Mouse (Mus musculus) embryo, embryonic 11 days (tissue): ENCODE measurements at regions not wholly inside any gene's neighbourhood (a gene's known extent, or its start where the extent isn't known, plus 50 kb on each side); places are given as distances from the start of the nearest gene placed in this dataset.
"Not testable (repeated sequence)": the region's sequence is repeated elsewhere in the genome, so short reads cannot be mapped to it uniquely, and the experiment has no call there.

Experiments
- DNase-seq: peaks from one replicate; pipeline ENCODE4 v3.0.0-alpha.2; 2015

DNA sequence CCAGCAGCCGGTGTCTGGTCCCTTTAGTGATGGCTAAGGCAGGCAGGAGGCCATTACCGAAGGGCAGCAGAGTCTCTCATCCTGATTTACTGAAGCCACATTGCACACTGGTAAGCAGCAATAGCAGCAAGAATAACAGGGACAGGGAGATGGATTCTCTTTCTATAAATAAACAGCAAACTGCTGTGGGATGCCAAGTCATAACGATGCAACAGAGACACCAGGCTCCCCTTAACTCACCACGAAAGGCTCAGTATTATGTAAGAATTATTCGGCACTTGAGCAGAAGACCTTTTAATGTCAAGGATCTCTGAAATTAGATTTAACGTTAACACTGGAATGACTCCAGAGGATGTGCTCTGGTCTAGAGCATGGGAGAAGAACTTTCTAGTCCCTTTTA is 202.1 kb downstream of the Ddx10 start:
- DNase-seq = no peak

DNA sequence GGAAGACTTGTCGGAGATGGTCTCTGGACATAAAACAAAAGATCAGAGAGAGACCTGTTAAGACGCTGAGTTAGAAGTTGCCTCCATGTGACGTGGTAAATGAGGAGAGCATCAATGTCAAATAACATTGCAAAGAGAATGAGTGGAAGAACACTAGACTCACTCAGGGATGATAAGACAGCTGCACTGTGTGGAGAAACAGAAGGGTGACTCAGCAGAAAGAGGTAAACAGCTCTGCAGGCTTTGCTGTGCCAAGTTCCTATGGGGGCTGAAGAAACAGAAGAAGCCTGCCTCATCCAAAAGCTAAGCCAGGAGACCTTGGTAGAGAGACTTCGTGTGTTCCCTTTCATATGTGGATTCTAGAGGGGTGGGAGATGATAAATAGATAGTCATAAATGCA is 214.1 kb downstream of the Ddx10 start:
- DNase-seq = no peak

DNA sequence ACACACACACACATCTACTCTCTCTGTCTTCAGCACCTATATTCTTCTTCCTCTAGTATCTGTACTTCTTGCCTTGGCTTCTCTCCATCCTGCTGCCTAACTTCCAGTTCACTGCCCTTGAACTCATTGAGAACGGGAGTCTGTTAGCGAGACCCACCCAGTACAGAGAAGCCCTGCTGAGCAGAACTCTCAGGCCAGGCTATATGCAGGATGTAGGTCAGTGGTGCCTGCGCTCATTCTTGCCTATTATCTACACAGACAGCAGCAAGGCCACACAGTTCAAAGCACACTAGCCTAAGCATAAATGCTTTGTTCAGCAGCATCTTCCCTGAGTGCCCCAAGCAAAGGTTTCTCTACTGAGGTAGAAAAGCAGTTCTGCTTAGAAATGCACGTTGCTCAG is 225.8 kb downstream of the Ddx10 start:
- DNase-seq = no peak

DNA sequence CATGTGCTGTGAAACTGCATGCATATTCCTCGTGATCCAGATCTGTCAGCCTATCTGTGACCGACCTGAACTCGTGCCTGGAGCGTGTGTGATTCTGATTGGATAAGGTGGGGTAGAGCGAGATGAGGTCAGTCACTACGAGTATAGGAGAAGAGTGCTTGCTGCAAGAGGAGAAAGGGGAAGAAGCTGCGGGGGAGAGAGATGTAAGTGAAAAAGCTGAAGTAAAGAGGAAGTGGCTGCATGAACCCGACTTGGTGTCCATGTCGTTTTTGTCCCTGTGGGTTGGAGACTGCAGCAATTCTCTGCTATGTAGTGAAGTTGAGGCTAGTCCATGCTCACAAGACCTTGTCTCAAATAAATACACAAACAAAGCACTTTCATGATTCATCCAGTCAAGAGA is 237.1 kb downstream of the Ddx10 start:
- no peak for DNase-seq

DNA sequence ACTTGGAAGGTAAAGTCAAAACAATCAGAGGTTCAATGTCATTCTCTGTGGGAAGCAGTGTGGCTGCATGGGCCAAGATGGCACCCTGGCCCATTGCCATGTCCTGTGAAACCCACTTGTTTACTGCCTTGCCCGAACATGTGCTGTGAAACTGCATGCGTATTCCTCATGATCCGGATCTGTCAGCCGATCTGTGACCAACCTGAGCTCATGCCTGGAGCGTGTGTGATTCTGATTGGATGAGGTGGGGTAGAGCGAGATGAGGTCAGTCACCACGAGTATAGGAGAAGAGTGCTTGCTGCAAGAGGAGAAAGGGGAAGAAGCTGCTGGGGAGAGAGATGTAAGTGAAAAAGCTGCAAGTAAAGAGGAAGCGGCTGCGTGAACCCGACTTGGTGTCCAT is 240.5 kb downstream of the Ddx10 start:
- DNase-seq = no peak

DNA sequence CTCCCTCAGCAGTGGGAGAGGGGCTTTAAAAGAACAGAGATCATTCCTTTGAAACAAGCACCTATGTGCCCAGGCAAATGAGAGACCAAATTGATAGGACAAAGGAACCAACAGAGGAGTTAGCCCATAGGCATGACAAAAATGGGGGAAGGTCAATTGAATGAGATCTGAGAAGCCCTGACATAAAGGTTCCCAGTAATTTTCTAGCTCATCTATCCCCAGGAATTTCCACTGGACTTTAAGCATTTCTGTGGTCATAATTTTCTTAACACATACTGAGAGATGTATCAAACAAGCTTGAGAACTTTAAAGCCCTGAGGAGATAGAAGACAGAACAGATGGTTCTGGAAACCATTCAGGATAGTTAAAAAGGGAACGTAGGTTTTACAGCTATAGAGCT is 241.8 kb downstream of the Ddx10 start:
- DNase-seq = no peak

DNA sequence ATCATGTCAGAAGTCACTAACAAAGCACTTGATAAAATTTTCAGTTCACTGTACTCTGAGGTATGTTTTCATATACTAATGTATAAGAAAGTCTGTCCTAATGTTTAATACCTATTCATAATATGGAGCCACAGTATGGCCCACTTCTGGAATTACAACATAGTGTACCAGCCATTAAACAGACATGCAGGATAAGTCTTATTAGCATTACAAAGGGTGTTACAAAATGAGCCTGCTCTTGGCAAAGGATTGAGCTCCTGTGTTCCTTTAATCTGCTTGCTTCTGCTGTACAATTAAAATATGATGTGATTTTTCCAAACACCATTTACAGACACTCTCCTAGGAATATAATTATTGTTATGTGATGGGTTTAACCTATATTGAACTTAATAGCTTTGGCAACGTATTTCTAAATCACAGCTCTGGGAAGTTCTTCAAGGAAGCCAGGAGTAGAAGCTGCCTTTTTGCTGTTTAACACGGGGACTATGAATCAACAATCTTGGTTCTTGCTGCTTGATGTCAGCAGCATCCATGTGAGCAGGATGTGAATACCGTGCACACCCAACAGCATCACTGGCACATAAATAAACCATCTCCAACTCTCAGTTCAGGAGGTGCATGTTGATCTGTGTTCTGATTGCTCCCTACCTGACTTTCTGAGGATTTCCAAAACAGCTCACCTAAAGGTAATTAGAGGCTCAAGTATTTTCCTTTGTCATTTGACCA is 243.4 kb downstream of the Ddx10 start:
- DNase-seq = no peak

DNA sequence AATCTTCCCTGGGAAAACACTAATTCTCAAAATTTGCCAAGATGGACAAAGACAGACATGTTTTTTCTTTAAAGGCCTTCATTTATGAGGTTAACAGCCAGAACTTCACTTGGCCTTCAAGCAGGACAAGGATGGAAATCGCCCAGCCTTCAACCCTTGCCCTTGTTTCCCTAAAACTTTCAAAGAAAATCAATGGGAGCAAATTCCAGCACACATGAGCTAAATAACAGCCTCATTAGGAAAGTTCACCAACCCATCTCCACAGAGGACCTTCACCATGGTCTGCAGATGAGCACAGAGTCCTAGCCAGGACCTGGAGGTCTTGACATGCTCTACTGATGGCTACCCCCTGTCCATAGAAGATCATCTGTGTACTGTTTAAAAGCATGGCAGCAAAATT is 271.8 kb downstream of the Ddx10 start:
- DNase-seq = no peak

DNA sequence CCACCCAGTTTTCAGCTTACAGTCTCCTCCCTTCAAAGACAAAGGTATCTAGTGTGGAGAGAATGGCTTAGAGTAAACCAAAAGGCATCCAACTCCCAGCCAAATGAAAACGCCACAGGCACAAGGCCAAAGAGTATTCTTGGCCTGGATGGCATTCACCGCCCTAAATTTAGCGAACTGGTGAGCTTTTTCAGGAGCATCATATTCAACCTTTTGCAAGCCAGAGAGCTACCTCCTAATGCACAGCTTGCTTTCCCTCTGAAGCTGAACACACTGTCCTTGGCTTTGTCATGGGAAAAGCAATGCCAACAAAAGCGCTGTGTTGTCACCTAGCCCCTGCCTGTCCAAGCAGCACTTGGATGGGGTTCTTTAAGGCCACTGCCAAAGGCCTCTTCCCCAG is 282.2 kb downstream of the Ddx10 start:
- no peak for DNase-seq

DNA sequence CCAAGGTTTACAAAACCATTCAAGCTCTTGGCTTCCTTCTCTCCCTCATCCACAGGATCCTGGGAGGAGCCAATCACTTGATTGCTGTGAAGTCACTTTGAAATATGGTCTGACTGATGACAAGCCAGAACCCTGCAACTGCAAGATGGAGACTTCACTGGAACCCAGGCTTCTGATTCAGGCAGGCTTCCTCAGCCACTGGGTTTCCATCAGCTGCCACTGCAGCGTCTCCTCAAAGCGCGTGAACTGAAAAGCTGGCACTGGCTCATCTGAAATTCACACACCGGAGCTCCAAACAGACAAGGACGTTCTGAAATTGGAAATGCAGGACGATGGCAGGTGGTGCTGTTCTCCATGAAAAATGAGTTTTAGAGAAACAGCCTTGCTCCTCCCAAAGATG is 280.1 kb upstream of the AI593442 start:
- no peak for DNase-seq

DNA sequence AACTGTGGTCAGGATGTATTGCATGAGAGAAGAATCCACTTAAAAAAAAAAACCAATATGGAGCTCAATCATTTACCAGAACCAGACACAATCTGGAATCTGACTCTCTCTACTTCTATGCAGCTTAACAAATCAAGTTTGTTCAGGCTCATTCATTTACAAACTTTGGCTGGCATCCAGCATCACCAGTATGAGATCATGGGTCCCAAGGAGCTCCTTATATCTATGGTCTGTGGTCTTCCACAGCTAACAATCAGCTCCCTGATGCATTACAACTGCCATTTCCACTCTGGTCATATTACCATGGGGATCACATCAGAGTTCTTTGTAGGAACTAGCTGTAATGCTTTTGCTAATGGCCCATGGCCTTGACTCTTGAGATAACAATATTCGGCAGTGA is 277.7 kb upstream of the AI593442 start:
- no peak for DNase-seq

DNA sequence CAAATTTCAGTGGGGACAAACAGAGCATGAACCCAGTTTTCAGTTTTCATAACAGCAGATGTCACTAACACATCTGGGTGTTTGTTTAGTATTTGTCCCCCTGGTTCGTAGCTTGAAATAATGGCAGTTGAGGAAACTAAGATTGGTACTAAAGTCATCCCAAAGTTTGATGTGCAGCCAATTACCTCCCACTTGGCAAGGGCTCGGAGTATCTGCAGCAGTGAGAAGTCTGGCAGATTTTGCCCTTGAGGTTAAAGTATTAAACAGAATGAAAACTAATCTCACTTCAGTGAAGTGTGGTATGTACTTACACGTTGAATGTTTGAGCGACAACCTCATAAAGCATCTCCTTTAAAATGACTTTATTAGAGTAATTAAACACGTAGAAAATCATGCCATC is 264.5 kb upstream of the AI593442 start:
- no peak for DNase-seq

DNA sequence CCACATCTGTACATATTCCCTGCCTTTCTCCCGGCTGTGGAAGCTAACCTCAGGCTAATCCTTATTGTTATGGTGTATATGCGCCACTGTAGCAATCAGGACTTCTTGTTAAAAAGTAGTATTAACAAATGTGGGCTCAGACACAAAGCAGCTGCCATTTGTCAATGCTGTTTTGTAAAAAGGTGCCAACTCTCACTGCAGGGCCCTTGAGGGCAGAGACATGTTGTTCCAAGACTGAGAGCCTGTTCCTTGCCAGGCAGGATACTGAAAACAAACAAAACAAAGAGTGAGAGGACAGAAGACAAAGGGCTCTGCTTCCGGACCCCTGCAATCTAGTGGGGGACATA is 262.0 kb upstream of the AI593442 start:
- DNase-seq = no peak

DNA sequence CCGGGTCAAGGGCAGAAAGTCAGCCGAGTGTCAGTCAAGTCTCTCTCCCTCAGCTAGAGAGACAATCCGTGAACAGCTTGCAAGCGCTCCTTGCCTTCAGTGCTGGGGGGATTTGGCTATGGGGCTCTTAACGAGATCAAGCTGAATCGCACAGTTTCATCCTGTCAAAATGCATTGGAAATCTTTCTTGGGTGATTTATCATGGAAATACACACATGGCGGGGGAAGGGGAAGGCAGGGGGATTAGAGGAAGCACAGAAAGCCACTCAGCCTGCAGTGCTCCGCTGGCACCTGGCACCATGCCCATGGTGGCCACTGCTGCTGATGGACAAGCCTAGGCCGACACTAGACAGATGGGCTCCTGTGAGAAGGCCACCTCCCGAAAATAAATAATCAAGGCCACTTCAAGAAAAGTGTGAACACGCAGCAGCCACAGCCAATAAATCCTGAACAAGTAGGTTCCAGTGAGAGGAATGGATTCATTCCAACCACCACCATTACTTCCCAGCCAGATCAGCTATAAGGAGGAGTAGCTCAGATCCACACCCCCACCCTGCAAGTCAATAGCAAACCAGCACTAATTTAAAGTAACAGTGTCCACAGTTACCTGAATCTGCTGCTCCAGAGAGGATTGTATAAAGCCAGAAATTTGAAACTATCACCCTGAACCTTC is 261.5 kb upstream of the AI593442 start:
- peak; percentile 25 for DNase-seq

DNA sequence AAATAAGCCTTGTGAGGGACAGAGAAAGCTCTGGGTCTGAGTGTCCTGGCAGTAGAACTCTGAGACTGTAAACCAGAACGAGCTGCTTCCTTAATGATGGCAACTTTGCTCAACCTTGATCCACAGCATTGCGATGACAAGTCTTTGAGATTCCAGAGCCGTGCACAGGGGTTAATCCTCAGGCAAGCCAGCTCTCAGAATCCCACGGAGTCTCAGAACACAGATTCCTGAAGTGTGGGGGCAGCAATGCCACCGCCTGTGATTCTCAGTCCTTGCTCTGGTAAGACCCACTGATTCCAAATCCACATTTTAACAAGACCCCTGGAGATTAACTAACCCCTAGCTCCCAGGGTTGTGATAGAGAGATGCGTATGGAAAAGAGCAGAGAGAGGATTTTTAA is 255.5 kb upstream of the AI593442 start:
- DNase-seq = peak; percentile 9

DNA sequence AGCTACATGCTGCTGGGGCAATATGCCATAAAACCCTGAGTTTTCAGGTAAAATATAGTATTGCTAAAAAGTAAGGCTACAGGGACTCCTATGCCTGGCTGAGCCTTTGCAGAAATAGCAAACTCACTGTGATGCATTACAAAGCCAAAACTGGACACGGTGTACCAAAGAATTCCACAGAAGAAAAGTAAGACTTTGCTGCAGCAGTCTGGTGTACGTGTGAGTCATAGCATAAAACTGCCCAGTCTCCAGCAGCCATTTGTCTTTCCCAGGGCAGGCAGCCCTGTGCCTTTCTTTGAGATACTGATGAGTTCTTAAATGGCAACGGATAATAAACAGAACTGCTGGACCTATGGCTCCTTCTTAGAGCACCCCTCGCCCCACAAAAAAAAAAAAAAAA is 237.9 kb upstream of the AI593442 start:
- no peak for DNase-seq

DNA sequence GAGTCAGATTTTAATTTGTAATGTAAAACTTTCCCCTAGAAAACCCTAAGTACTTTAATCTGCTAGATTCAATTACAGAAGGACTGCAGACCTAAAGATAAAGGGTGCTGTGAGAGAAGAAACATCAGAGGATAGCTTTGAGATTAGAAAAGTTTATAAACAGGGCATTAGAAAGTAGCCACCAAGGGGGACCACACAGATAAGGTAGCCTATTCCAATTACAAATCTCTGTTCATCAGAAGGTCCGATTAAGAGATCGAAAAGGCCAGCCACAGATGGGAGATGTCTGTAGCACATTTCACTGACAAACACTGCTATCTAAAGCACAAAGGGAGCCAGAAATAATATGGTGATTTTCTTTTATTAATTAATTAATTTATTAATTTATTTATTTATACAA is 209.1 kb upstream of the AI593442 start:
- DNase-seq = not testable (repeated sequence)

DNA sequence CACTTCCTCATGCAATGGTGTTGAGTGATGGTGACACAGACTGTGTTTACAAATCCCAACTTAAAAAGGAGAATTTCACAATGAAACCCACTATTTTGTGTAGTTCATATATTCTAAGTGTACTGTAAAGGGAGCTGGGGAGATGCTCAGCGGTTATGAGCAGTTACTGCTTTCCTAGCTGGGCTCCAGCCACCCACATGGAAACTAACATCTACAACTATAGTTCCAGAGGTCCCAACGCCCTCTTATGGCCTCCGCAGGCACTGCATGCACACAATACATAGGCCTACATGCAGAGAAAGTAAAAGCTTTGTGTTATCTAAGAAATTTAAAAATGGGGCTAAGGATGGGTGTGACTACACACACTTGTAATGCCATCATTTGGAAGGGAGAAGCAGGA is 208.4 kb upstream of the AI593442 start:
- DNase-seq = not testable (repeated sequence)

DNA sequence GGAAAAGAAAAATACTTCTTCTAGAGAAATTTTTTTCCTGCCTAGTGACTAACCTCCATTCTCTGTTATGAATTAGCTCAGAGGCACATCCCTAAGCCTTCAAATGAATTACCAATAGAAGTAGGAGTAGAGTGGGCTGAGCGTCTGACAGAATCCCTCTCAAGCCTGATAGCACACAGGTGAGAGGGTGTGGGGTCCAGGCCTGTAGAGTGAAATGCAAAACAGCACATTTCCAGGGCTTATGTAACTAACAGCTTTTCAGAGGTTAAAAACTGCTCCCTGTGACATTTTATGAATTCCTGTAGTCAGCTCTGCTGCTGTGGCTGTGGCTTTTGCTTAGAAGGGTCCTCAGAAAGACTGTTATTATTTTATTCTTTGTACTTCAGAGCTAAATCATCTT is 187.7 kb upstream of the AI593442 start:
- DNase-seq = no peak

DNA sequence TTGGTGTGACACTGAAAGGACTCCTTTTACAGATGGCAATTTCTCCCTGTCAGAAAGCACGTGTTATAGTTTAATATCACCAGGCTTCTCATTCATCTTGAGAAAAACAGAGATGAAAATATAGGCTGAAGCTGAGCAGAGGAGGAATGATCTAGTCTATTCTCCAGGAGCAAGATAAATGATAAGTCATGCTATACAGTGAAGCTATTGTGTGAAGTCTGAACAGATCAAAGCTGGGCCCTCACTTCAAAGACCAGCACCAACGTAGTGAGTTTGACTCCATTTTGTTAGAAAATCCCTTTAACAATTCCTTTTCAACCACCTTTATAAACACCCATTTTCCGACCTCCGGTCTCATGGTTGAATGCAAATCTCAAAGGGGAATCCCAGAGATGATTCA is 180.7 kb upstream of the AI593442 start:
- no peak for DNase-seq

DNA sequence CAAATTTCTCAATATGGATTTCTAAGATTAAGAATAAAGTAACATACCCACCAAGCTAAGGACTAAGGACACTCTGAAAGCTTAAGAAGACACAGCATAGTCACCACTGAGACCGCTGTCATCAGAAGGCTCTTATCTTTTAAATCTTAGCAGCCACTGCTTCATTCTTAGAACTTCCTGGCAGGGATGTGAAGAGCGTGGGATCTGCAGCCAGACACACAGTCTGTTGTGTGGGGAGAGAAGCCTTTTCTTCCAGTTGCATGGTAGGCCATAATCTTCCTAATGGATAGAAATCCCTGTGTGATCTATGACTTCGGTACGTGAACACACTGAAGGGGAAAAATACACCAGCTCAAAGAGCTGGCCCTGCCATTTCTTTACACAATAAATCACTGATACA is 178.8 kb upstream of the AI593442 start:
- DNase-seq = no peak

DNA sequence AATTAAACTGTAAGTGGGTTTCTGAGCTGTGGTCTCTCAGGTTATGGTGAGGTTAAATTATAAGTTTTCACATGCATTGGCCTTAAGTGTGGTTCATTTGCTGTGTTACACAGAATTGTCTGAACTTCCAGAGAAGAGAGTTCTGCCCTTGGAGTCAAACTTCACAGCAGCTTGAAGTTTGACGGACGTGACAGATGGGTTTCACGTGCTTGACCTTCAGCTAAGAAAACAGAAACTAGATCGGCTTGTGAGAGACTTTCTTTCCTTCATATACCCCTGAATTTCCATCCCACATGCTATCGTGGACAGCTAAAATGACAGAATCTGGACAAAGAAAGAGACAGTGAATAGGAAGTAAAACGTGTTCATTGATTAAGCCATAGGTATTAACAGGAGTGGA is 173.8 kb upstream of the AI593442 start:
- DNase-seq = peak; percentile 21

DNA sequence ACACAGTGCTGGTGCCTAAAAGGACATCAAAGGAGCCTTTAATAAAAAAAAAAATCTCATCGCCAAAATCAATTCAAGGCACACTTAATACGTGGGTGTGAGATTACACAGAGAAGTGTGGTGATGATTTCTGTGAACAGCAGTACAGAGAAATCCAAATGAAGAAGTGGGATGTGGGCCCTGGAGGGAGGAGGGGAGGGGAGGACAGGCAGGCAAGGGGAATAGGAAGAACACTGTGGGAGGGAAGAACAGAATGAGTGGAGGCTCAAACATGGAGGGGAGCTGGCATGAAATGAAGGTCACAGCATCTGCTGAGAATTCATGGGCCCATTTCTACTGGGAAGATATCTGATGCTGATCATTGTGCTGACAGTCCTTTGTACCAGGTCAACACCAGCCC is 171.0 kb upstream of the AI593442 start:
- DNase-seq = no peak

DNA sequence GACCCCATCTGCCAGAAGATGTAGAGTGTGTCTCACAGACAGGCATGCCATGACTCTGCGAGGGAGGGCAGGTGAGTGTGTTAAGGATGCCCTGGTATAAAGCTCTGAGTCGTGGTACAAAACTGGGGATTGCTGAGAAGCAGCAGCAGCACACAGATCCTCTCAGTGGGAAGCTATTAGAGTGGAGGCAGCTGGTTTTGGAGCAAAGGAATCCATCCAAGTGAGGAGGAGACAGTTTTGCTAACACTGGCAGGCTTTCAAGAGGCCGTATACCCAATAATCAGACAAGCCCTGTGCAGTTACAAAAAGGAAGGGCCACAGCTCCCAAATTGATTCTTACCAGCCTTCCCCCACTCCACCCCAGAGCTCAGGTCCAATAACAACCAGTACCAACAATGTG is 170.4 kb upstream of the AI593442 start:
- no peak for DNase-seq

DNA sequence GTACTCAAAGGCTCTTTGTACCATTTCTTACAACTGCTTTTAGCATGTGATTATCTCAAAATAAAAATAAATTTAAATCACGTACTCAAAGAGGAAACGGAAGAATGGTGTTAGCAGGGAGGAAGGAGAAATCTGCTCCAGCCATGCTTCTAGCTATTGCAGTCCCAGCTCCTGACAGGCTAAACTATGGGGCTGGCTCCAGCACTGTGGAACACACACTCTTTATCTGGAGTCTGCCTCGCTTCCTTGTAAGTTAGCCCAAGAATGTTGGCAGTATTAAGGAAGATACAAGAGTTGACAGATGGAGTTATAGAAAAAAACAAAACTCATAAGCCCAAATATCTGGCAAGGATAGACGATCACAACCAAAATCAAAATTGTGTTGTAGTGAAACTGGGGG is 161.5 kb upstream of the AI593442 start:
- DNase-seq = no peak
